Mouse (Mus musculus) gastrocnemius, postnatal 36 days (tissue): ENCODE results near the gene Atp7b. TPM values are rescaled to one million over a fixed set of nuclear protein-coding genes. Genes with fewer than 3 reads are reported as not detected.

Experiments
- DNase-seq, 2 experiments: peaks; one replicate each; pipeline ENCODE4 v3.0.0; 2022
- intact Hi-C: fragments of 180-260 bp; cut with DNase I; formaldehyde crosslinking; loops from one replicate; pipeline ENCODE4 v1.15.1; 2025
- total RNA-seq, 2 experiments: library from RNA; stranded (reverse); gene quantifications; 2 replicates each; pipeline ENCODE4 v1.2.3; 2021

Gene Atp7b
- total RNA-seq, 2 experiments from 2014 or later, result 0.05 TPM; not detected in 1

DNA sequence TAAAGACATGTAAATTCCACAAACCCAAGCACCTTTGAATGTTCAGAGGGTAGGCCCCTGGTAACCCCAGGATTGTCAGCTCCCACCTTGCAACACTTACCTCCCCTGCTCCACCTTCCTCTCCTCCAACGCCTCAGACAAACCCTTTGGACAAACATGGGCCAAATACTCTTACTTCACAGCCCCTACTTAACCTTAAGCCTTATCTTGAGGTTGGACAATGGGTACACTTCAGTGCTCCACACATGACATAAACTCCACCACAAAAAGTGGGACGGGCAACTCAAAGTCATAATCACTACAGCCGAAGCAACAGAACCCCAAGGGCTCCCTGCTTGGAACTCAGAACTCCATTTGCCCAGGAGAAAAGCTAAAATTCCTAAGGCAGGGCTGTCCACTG lies 29.1 kb downstream of the Atp7b start:
- intact Hi-C loops, result no loop called here
- DNase-seq, result no peak

- no peak for DNase-seq
- intact Hi-C loops, result no loop called here
These were observed 31.1 kb downstream of the Atp7b start for GRCm38 (mm10) chr8:22028973-22029372.

- intact Hi-C loops, result no loop called here
- no peak for DNase-seq
These were observed 34.9 kb downstream of the Atp7b start for GRCm38 (mm10) chr8:22025241-22025640.

GRCm38 (mm10) chr8:22022244-22022643 lies 37.9 kb downstream of the Atp7b start:
- intact Hi-C loops, result no loop called here

GRCm38 (mm10) chr8:22019498-22019897 lies 40.6 kb downstream of the Atp7b start:
- intact Hi-C loops, result no loop called here
- no peak for DNase-seq

More at GRCm38 (mm10) chr8:22022244-22022643, 37.9 kb downstream of the Atp7b start:
- no peak for DNase-seq

DNA sequence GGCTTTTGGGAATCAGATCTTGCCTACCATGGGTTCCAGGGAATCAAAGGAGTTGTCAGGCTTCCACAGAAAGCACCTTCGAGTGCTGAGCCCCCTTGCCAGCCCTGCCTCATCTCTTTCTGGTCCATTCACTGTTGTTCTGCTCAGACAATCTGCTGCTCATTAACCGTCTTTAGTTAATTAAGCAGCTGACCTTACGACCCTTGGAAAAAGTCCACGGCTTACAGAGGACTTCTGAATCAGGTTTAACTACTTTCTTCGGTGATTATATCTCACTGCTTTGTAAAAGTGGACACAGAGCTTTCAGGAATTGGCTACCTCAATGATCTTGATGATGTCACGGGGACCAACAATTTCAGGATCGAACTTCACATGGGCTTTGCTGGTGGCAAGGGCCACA lies 42.4 kb downstream of the Atp7b start:
- intact Hi-C loops, result no loop called here
- no peak for DNase-seq

GRCm38 (mm10) chr8:22013034-22013707 lies 46.9 kb downstream of the Atp7b start:
- DNase-seq, result no peak
- intact Hi-C loops, result no loop called here

DNA sequence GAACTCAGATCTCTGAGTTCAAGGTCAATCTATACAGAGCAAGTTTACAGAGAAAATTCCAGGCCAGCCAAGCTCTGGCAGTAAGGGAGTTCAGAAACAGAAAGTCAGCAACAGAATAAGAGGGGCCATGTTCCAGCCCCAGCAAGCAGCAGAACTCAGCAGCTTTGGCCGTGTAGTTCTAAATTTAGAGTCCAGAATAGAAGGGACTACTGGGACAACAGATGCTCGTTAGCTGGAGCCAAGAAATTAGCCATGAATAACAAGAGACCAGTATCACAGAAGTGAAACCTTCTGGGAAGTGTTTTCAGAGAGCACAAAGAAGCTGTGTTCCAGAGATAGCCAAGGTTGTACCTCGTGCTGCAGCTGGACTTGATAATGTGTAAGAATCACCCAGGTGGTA lies 50.7 kb downstream of the Atp7b start:
- DNase-seq, result no peak
- intact Hi-C loops, result no loop called here

GRCm38 (mm10) chr8:22006423-22006822 lies 53.7 kb downstream of the Atp7b start:
- no peak for DNase-seq
- intact Hi-C loops, result no loop called here

DNA sequence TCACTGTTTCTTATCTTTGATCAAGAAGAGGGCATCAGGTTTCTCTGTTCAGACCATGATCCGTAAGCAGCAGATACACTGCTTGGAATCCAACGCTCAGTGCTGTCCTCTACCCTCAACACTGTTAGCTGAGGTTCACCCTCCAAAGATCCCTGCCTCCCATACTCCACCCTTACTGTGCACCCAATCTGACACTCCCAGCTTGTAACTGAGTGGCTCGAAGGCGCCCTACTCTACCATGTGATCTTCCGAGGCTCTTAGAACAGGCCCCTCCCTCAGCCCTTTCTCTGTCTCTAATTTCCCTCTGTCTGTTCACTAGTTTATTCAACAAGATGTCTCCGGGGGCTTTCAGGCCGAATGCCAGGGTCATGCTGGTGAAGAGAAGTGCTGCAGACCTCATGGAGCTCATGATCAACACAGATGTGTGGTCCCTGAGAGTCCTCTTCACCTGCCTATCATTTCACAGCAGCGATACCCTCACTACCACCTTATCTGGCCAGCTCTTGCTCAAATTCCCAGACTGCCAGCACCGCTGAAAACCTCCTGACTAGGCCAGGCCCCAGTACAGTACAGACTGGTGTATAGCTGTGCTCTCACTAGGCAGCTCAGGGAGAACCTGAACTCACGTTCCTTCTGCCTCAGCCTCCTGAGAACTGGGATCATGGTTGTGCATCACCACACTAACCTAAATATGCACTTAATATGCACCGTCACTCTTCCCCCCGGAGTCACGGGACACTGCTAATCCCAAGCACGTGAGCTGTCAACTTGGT lies 55.2 kb downstream of the Atp7b start:
- intact Hi-C loops, result no loop called here
- DNase-seq, result no peak

DNA sequence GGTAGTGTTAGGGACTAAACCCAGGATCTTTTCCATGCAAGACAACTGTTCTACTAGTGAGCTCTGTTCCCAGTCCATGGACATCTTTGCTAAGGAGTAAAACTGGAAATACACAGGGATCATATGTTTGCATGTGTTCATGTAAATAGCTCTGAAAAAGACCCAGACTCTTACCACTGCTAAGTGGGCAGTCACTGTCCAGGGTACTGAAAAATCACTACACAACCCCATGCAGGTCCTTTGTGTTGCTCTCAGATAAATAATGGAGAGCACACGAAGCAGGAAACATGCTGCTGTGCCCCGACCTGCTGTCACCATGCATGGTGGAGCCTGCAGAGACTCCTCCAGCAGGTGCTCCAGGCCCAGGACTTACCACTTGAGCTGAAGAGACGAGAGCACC lies 64.9 kb downstream of the Atp7b start:
- intact Hi-C loops, result no loop called here
- DNase-seq, result no peak

DNA sequence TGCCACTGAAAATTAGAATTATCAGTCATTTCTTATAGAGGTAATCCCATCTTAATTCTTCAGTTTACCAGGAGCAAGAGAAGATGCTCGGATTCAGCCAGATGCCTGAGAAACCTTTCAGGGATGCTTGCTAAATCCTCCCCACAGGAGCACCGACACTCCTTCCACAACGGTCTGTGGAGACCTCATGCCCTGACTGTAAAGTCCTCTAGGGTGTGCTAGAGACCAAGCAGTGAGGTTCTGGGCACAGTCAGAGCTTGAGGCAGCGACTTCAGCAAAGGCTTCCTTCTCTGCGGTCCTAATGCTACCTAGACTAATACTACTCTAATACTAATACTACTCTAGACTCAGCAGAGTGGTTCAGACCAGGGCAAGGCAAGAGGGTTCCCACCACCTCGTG lies 67.9 kb downstream of the Atp7b start:
- intact Hi-C loops, result no loop called here
- no peak for DNase-seq

DNA sequence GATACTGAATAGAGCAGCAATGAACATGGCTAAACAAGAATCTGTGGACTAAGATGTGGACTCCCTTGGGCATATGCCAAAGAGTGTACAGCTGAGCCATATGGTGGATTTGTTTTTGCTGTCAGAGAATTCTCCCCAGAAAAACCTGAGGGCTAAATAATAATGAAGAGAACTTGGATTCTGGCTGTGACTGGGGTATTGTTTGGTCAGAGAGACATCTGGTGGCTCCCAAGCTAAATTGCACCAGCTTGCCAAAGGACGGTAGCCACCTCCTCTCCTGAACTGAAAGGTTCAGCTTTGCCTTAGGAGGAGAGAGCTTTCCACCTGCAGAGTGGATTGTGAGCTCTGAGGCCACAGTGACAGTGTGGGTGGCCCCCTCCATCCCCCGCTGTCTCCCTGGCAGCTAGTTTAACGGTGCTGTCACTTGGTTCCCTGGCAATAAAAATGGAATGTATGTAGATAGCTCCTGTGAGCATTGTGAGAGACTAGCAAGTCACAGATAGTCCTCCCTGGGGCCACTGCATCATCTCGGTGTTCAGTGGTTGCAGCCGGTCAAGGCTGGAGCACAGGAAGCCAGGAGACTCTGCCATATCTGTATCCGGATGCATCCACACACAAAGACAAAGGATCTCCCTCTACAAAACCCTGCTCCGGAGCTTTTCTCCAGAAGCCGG lies 78.3 kb downstream of the Atp7b start:
- intact Hi-C loops, result no loop called here
- no peak for DNase-seq

GRCm38 (mm10) chr8:21978193-21978592 lies 81.9 kb downstream of the Atp7b start:
- no peak for DNase-seq
- intact Hi-C loops, result no loop called here

GRCm38 (mm10) chr8:21969475-21969874 lies 90.6 kb downstream of the Atp7b start, which contains the start of gene Ccdc70:
Gene Ccdc70, plus strand, starts transcription at chr8:21969775.
- no peak for DNase-seq
- intact Hi-C loops, result no loop called here

- intact Hi-C loops, result no loop called here
- DNase-seq, result no peak
These were observed 93.5 kb downstream of the Atp7b start for GRCm38 (mm10) chr8:21966646-21967045.

DNA sequence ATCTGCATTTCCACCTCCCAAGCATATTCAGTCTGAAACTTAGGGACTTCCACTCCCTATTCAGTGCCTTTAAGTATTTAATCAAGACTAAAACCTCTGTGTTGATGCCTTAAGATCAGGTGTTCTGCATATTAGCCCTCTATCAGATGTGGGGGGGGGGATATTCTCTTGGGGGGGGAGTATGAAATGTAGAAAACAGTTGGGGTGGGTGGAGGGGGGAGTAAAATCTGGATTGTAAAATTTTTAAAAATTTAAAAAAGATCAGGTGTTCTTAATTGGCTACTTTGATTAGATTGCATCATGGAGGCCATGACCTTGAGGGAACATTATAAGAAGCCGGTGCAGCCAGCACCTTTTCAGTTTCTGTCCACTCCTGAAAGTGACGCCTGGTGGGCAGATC lies 101.7 kb downstream of the Atp7b start, which contains the start of gene Fam90a1a:
Gene Fam90a1a (plus strand): TSS at position 301 of the 400 bp plus-strand sequence.
- DNase-seq, result no peak
- intact Hi-C loops, result no loop called here

DNA sequence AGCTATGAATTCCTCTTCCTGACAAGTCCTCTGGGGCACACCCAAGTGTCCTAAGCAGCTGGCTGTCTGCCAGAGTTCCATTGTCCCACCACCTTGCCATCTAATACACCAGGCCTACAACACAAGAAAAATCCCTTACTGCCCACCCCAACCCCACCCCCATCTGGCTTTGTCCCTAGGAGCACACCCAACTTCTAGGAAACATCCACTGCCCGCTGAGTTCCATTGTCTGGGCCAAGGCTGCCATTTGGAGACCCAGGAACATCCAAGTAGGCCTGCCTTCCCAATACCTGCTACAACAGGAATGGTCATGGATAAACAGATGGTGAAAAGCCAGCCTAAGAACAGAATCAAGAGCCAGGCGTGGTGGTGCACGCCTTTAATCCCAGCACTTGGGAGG lies 103.8 kb downstream of the Atp7b start:
- intact Hi-C loops, result no loop called here
- DNase-seq, result no peak

- intact Hi-C loops, result no loop called here
- DNase-seq, result no peak
These were observed 104.8 kb downstream of the Atp7b start for GRCm38 (mm10) chr8:21955321-21955720.

- intact Hi-C loops, result no loop called here
These were observed 112.6 kb downstream of the Atp7b start for GRCm38 (mm10) chr8:21947311-21948017.

DNA sequence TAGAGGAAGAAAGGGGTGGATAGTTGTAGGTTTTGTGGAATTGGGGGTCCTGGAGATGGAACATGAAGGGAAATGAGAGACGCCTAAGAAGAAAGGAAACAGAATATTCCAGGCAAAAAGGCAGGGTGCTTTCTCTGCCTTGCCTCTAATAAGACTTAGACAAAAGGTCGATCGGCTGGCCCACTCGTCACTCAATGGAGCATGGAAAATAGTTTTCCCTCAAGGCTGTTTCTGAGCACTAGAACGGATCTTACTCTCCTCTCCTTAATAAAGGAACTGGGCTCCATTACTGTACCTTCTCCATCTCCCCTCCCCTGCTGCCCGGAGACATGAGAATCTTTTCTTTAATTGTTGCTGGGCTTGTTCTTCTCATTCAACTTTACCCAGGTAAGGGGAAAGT lies 113.6 kb downstream of the Atp7b start, which contains the start of gene Defb13:
Gene Defb13 (plus strand): TSS at position 301 of the 400 bp plus-strand sequence.
- DNase-seq, result no peak
- intact Hi-C loops, result no loop called here

More at GRCm38 (mm10) chr8:21947311-21948017, 112.6 kb downstream of the Atp7b start:
- no peak for DNase-seq
